Mouse (Mus musculus) left cerebral cortex, postnatal 10 days (tissue): ENCODE data around the gene Troap. TPM values are rescaled to one million over a fixed set of nuclear protein-coding genes. Genes with fewer than 3 reads are reported as not detected.

ENCODE experiments used
- DNase-seq, 2 experiments: peaks; one replicate each; pipeline ENCODE4 v3.0.0; 2021 to 2022; ENCODE audit warnings: low spot score in 2 of 2, mixed read lengths in 1 of 2; ENCODE audit errors: extremely low spot score in 1 of 2
- intact Hi-C: fragments of 180-260 bp; cut with DNase I; formaldehyde crosslinking; loops from one replicate; pipeline ENCODE4 v1.15.1; 2025
- microRNA-seq: library from miRNA; unstranded; fragments of <30 nt; microRNA quantifications from one replicate; pipeline ENCODE4 v1.2.0, GENCODE M21; 2022
- total RNA-seq, 2 experiments: library from RNA; stranded (reverse); gene quantifications; 2 replicates each; pipeline ENCODE4 v1.2.3; 2021

Gene Troap
- total RNA-seq, 2 experiments from 2014 or later = 1.4 to 2.2 TPM

GRCm38 (mm10) chr15:99129956-99130910 is 55.9 kb downstream of the Troap start:
- intact Hi-C loops = no loop called here
- DNase-seq = no peak

Small RNA genes within 50 kb of the gene (microRNA-seq; reads per million reads assigned to microRNA genes)
- not detected for gene Mir6960

Other genes with a start within 250 kb of the Troap start
- gene Prkag1, start 243.1 kb upstream of the Troap start, total RNA-seq = 10 to 100 TPM; 41.7 to 44.6 TPM
- gene Kmt2d, start 203.4 kb upstream of the Troap start, total RNA-seq = 10 to 100 TPM; 62.4 to 64.3 TPM
- 10 to 100 TPM; 11.2 to 14.1 TPM for gene Rhebl1, start 180.0 kb upstream of the Troap start, total RNA-seq
- gene Dhh, start 176.0 kb upstream of the Troap start, total RNA-seq = under 1 TPM; 0.16 to 0.47 TPM
- gene Lmbr1l, start 156.3 kb upstream of the Troap start, total RNA-seq = 10 to 100 TPM; 15.4 to 21.6 TPM
- 1,000 to 10,000 TPM in 1 of 2 experiments, 100 to 1,000 TPM in 1; 986 to 1,032 TPM for gene Tuba1b, start 140.0 kb upstream of the Troap start, total RNA-seq
- gene Gm49450, start 121.0 kb upstream of the Troap start, total RNA-seq = not detected
- gene Tuba1a, start 120.9 kb upstream of the Troap start, total RNA-seq = 1,000 to 10,000 TPM; 4,375 to 4,691 TPM
- 100 to 1,000 TPM; 255 to 292 TPM for gene Tuba1c, start 44.7 kb upstream of the Troap start, total RNA-seq
- gene Prph, start 19.4 kb upstream of the Troap start, total RNA-seq = 1 to 10 TPM; 5.5 to 5.9 TPM
- not detected for gene C1ql4, start 13.2 kb downstream of the Troap start, total RNA-seq
- not detected for gene Dnajc22, start 18.6 kb downstream of the Troap start, total RNA-seq
- gene Spats2, start 51.3 kb downstream of the Troap start, total RNA-seq = 10 to 100 TPM; 34.4 to 36.4 TPM
- gene Kcnh3, start 150.3 kb downstream of the Troap start, total RNA-seq = 100 to 1,000 TPM; 132 to 134 TPM
- 100 to 1,000 TPM; 116 to 127 TPM for gene Mcrs1, start 177.4 kb downstream of the Troap start, total RNA-seq
- 100 to 1,000 TPM; 101 to 105 TPM for gene Prpf40b, start 220.5 kb downstream of the Troap start, total RNA-seq
- 1 to 10 TPM; 1.4 to 1.5 TPM for gene Fam186b, start 221.3 kb downstream of the Troap start, total RNA-seq